Mouse (Mus musculus) kidney, postnatal 36 days (tissue): ENCODE results near the gene 2810021J22Rik.
A peak's percentile ranks its signal among the peaks of the same experiment; 100 is the strongest.

ENCODE experiments used
- DNase-seq, 2 experiments: peaks; one replicate each; pipeline ENCODE4 v3.0.0; 2021 to 2022; ENCODE audit warnings: mixed read lengths in 2 of 2

The 2810021J22Rik gene

DNA sequence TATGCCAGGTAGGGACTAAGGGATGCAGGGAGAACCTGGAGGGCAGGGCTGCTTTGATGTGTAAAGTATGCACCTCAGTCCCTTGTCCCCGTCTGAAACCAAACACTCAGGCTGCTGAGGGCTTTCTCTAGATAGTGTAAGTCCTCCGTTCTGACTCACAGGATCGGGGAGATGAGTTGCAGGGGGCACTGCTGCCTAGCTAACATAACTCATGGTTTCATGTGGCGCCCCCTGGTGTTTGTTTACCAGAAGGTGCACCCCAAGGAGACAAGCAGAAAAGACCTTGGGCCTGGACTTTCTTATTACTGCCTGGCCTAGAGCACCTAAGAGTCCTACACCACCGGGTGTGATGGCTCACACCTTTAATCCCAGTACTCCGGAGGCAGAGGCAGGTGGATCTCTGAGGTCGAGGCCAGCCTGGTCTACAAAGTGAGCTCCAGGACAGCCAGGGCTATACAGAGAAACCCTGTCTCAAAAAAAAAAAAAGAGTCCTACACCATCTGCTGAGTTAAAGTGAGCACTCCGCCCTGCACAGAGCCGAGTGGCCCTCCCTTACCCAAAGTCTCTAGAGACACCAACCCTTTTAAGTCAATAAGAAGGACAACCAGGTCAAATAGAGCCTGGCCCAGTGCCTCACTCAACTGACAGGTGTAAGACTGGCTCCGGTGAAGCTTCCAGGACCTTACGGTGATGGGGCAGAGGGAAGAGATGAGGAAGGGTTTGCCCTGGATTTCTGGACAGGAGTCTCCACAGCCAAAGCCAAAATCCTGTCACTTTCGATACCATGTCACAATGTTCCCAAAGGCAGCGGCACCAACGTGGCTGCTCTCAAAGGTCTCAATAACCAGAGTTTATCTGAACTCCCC lies 50.1 kb downstream of the 2810021J22Rik start:
- peak; percentile 39 to 75 for DNase-seq

DNA sequence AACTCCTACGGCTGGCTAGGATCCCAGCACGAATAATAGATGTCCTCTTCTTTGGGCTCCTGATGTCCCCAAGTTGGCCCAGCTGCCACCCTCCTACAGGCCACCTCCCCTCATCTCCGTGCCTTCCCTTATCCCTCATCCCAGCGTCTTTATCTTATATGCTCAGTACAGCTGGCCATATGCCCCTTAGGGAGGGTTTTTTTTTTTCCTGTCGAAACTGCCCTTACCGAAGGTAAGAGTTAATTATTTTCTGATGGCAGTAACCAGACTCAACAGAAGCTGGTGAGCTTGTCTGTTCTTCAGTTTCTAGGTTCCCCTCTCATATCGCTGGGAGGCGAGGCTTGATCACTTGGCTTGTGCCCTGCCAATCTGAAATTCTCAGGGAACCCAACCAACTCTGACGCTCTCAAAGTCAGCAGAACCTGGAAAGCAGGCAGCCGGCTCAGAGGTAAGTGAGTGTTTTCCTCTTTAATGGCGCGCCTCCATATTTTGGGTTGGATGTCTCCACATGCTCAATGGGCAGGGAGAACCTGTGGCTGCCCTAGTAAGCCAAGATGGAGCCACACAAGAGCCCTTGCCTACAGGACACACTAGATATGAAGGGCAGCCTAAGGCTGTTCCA lies 50.8 kb downstream of the 2810021J22Rik start, which contains the start of gene Btnl10:
TSS of gene Btnl10 (plus strand) at position 164 of the 622 bp plus-strand sequence.
- no peak for DNase-seq

DNA sequence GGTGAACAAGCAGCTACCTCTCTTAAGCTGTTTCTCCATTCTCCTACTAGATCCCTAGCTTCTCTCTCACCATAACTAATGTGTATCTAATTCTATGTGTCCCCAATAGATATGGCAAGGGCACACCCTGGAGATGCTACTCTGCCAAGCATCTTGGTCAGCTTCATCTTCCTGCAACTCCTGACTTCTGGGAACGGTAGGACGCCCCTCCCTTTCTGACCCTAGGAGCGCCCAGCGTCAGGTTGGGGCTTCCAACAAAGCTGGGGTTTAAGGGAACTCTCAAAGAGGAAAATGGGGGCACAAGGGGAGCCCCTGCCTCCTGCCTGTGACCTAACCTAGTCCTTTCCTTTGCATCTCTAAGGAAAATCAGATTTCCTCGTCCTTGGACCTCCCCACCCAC lies 51.7 kb downstream of the 2810021J22Rik start:
- no peak for DNase-seq

DNA sequence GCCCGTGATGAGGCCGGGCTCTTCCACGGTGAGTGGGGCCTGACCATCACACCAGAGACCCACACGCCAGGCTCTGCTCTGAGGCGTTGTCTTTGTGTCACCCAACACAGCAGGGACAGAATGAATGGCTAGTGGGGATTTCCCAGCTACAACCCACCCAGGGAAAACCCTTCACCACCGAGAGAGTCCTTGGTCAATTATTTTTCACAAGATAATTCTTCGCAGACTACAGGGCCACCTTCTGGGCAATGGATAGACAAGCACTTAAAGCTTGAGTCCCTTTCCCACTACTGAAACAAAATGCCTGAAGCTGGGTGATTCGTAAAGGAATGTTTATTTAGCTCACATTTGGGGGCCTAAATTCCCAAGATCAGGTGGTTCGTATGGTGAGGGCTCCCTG lies 55.4 kb downstream of the 2810021J22Rik start:
- DNase-seq = no peak

DNA sequence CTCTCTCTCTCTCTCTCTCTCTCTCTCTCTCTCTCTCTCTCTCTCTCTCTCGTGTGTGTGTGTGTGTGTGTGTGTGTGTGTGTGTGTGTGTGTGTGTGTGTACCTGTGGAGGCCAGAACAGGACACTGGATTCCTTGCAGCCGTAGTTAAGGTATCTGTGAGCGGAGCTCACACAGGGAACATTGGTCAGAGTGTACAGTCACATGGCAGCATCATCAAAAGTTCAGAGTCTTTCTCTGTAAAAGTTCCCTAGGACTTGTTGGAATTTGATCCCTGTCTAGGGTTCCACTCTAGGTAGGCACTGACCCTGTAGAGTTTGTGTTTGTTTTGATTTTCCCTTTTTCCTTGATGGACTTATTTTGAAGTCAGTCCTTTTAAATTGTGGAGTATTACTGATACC lies 59.6 kb downstream of the 2810021J22Rik start:
- DNase-seq = peak; percentile 62 to 74

DNA sequence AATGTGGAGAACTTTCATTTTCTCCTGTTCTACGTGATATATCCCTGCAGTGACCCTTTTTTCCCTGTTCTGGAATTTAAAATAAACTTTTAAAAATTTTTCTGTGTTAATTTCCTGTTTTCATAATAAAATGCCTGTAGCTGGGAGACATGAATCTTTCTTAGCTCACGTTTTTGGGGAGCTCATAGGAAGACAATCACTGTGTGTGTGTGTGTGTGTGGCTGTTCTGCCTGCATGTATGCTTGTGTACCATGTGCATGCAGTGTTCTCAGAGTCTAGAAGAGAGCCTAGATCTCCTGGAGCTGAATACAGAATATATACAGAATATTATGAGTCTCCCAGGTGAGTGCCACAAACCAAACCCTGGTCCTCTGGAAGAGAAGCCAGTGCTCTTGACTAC lies 60.0 kb downstream of the 2810021J22Rik start:
- DNase-seq = no peak

DNA sequence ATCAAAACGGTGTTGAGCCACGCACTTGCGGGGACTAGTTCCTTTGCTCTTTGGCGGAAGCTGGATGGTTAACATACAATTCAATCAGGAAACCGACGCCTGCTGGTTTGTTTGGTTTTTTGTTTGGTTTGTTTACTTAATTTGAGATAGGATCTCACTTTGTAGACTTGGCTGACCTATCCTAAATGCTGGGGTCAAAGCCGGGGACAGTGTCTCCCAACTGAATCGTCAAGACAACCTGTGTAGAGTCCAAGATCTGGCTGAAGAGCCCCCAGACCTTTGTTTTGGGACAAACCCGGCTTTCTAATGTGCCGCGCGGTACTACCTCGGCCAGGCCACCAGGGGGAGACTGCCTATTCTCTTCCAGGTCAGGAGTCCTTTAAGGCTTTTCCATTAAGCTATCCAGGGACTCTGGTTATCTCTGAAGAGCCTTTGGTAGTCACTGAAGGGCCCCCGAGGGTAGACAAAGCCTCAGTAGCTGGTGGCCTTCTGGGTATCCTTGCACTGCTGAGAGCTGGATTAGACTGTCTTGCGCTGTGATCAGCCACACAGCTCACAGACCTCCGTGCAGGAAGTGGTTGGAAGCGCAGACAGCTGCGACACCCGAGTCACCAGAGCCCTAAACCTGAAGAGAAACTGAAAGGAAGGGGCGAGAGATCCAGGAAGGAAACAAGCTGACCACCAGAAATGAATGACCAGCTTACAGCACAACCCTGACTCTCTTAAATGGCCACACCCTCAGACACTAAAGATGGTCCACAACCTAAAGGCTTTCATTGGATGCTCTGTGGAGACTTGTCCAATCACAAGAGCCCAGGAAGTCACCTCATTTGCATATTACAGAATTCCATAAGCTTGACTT lies 61.0 kb downstream of the 2810021J22Rik start:
- peak; percentile 61 to 75 for DNase-seq

DNA sequence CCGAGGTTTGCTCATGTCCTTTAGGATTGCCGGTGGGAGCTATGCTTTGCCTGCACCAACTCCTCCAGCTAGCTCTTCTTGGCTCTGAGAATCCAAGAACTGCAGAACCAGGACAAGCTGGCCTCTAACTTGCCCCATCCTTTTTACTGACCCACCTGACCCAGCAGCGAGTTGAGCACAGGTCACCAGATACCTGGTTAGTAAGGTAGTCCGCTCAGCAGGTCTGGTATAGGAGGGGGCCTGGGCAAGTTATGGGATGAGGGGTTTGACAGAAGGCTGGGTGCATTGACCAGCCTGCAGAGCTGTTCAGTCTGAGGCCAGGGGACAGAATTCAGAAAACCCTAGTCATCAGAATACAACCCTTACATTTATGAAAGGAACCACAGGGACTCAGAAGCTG lies 62.0 kb downstream of the 2810021J22Rik start:
- DNase-seq = no peak

DNA sequence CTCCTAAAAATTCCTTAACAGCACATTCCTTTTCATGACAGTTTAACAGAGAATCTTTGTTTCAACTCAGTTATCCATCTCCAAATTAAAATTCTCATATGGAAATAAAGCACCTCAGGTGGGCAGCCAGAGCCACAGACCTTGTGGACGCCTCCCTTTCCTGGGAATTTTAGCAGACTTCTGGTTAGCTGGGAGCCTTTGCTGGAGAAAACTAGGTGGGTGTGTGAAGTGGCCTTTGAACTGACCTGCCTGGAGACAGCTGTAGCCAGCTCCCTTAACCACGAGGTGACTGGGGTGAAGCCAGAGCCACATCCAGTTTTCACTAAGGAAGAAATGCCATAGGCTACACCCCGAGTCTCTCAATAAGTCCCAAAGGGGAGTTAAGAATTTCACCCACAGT lies 62.6 kb downstream of the 2810021J22Rik start:
- peak; percentile 60 to 68 for DNase-seq

DNA sequence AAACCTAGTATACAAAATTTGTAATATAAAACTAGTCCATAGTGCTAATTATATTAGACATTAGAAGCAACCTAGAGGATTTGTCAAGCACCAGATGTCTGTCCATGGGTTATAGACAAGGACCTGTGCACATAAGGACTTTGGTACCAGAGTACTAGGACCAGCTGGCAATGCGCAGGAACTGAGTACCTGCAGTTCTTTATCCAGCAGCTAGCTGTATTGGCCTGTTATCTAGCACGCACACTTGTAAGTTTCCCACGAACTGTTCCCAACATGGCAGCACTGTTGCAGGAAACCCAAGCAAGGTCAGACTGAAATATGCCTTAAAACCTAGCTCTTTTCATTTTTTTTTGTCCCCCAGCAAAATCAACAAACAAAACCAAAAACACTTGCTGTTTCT lies 63.2 kb downstream of the 2810021J22Rik start:
- DNase-seq = no peak

DNA sequence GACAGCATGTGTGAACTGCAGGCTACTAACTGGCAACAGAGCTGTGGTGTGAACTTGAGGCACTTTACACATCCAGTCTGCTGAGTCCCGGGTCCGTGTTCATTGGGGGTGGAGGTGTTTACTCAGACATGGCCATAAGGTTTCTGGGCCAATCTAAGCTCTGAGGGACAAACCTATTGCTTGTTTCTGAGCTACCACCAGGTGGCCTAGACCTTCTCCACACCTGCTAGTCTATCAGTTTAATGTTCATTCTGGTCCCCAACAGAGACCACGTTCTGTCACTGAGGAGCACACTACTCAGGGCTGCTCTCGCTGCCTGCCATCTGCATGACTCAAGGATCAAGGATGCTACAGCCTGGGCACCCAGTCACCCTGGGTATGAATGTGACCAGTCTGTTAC lies 64.6 kb downstream of the 2810021J22Rik start:
- peak in 1 of 2 experiments; percentile 32 for DNase-seq
